Mouse (Mus musculus) spleen, adult 2 months (tissue): ENCODE measurements at regions not wholly inside any gene's neighbourhood (a gene's known extent, or its start where the extent isn't known, plus 50 kb on each side); places are given as distances from the start of the nearest gene placed in this dataset.

Source experiments
- CTCF ChIP-seq: fragments of 200-500 bp; IDR thresholded peaks from 2 replicates; pipeline ENCODE4 v1.5.1; 2011; ENCODE audit warnings: mild to moderate bottlenecking, inconsistent platforms; ENCODE audit not compliant: insufficient read depth, insufficient read length, insufficient replicate concordance; ENCODE audit errors: extremely low read depth
- POLR2A ChIP-seq: fragments of 200-500 bp; IDR thresholded peaks from 2 replicates; pipeline ENCODE4 v1.6.1; 2011; ENCODE audit warnings: low read depth, low read length, inconsistent platforms

- TF ChIP-seq CTCF (no peak), POLR2A (no peak)
These were observed 59.3 kb upstream of the Sv2b start for GRCm38 (mm10) chr7:75368315-75368714.
